Mouse (Mus musculus) heart, adult 2 months (tissue): ENCODE measurements around the gene Dcun1d4. TPM values are rescaled to one million over a fixed set of nuclear protein-coding genes. Genes with fewer than 3 reads are reported as not detected.
"Not testable (repeated sequence)": the region's sequence is repeated elsewhere in the genome, so short reads cannot be mapped to it uniquely, and the experiment has no call there.

Experiments used
- DNase-seq, 2 experiments: peaks; one replicate each; pipeline ENCODE4 v3.0.0; 2021
- H3K27ac ChIP-seq: fragments of 200-600 bp; 2 replicates; pipeline ENCODE4 v1.8.1; 2022
- H3K27me3 ChIP-seq: fragments of 200-500 bp; 2 replicates; pipeline ENCODE4 v1.6.1; 2012; ENCODE audit warnings: mild to moderate bottlenecking, low read length, inconsistent platforms, mixed read lengths; ENCODE audit not compliant: control insufficient read depth, insufficient read depth
- H3K36me3 ChIP-seq: fragments of 200-500 bp; 2 replicates; pipeline ENCODE4 v1.6.1; 2012; ENCODE audit warnings: low read length, inconsistent platforms; ENCODE audit not compliant: control insufficient read depth, insufficient read depth
- H3K4me1 ChIP-seq: fragments of 200-500 bp; 2 replicates; pipeline ENCODE4 v1.6.1; 2011; ENCODE audit warnings: low read length; ENCODE audit not compliant: control insufficient read depth, insufficient read depth
- H3K4me3 ChIP-seq: fragments of 200-600 bp; 2 replicates; pipeline ENCODE4 v1.8.1; 2022
- H3K79me2 ChIP-seq: fragments of 200-500 bp; replicated peaks from 2 replicates; pipeline ENCODE4 v1.6.1; 2012; ENCODE audit warnings: mild to moderate bottlenecking, inconsistent platforms, low read length, moderate library complexity, mixed read lengths; ENCODE audit not compliant: control insufficient read depth, insufficient read depth
- H3K9ac ChIP-seq: fragments of 200-500 bp; 2 replicates; pipeline ENCODE4 v1.6.1; 2012; ENCODE audit warnings: low read depth, mild to moderate bottlenecking, control low read depth, inconsistent platforms, low read length, mixed read lengths
- CTCF ChIP-seq: fragments of 200-600 bp; IDR thresholded peaks from 2 replicates; pipeline ENCODE4 v1.8.1; 2022; ENCODE audit warnings: antibody characterized with exemption, mild to moderate bottlenecking, moderate library complexity
- EP300 ChIP-seq: fragments of 200-500 bp; IDR thresholded peaks from 2 replicates; pipeline ENCODE4 v1.6.1; 2011; ENCODE audit warnings: low read depth, low read length, control low read depth; ENCODE audit not compliant: insufficient read depth
- POLR2A ChIP-seq: fragments of 200-500 bp; IDR thresholded peaks from 2 replicates; pipeline ENCODE4 v1.6.1; 2011; ENCODE audit warnings: mild to moderate bottlenecking, low read depth, low read length, control low read depth; ENCODE audit not compliant: insufficient read depth
- WGBS: fragments of 180-500 bp; shearing (Covaris S2); methylation state at CpG from one replicate; pipeline ENCODE4 v1.1.7; 2018; 5-methylcytosine and 5-hydroxymethylcytosine counted together
- intact Hi-C: fragments of 180-260 bp; cut with DNase I; formaldehyde crosslinking; loops from one replicate; pipeline ENCODE4 v1.15.1; 2025
- polyA plus RNA-seq: library from polyadenylated mRNA; depleted of rRNA; stranded (reverse); fragments of >200 nt; gene quantifications from 2 replicates; pipeline ENCODE4 v1.2.3, GENCODE M21; 2012
- total RNA-seq, 2 experiments: library from RNA; stranded (reverse); gene quantifications; 2 replicates each; pipeline ENCODE4 v1.2.3; 2021

Dcun1d4 gene
- total and polyA plus RNA-seq, 3 experiments: 4.7 to 17.4 (median 17.2) TPM

DNA sequence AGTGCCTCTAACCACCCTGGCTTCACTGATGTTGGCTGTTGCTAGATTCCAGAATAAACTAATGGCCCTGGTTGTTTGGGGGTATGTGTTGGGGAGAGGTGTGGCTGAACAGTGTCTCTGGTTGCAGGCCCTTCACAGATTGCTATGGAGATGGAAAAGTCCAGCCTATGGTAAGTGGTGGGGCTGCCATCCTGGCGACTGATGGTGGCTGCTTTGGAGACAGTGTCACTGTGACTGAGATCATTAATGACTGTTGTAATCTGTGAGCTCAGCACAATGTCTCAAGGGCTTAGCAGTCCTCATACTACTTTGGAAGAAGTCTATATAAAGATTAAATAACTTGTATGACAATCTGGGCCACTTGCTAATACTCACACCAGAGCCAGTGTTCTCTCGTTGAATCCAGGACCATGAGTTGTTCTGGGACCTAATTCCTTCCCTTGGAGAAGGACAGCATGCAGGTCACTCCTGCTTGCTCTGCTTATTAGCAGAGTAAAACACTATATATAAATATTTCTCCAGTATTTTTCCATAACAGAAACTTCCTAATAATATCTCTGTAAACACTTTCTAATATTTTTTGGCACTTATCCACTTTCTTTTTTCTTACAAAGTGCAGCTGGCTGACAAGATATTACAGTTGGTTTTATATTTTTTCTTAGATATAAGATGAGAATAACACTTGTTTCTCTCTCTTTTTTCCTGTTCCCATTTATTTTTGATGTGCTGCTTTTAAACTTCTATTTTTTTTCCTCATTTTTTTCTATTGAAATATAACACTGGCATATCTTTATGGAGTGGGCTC is 26.1 kb upstream of the Dcun1d4 start:
- intact Hi-C loops: no loop called here
- no peak for DNase-seq
- 52% methylated on average over 2 of the region's 2 CpGs for whole genome bisulfite sequencing

DNA sequence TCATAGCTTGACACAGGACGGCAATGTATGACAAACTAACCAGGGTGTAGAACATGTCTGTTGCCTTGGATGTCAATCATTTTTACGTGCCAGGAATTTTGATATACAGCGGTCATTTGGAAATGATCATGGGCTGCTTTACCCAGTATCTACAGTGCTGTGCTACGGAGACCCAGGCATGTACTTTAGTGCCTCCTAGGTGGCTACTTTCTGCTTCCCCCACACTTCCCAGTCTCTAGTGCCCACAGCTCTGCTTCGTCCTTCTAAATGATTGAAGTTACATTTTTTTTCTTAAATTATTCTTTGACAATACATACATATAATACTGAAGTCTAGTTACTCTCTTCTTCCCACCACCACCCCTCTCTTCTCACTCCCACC is 25.5 kb upstream of the Dcun1d4 start:
- Histone ChIP-seq H3K27ac (no peak overlapping the region), H3K27me3 (no peaks in the 10 kb centered on the region), H3K36me3 (no peaks in the 10 kb centered on the region), H3K79me2 (no peaks in the 10 kb centered on the region), H3K4me1 (no peaks in the 10 kb centered on the region), H3K9ac (no peak overlapping the region), H3K4me3 (no peak overlapping the region)
- no peak for TF ChIP-seq CTCF
- TF ChIP-seq POLR2A: no peak
- TF ChIP-seq EP300: no peak
- 63% methylated on average over 5 of the region's 5 CpGs for WGBS
- intact Hi-C loops: no loop called here
- no peak for DNase-seq

More for the DNA sequence above, 26.1 kb upstream of the Dcun1d4 start:
- Histone ChIP-seq H3K4me3 (no peak overlapping the region), H3K4me1 (no peaks in the 10 kb centered on the region), H3K9ac (no peak overlapping the region), H3K79me2 (no peaks in the 10 kb centered on the region), H3K36me3 (no peaks in the 10 kb centered on the region), H3K27me3 (no peaks in the 10 kb centered on the region), H3K27ac (no peak overlapping the region)
- TF ChIP-seq EP300: no peak
- TF ChIP-seq CTCF: no peak
- TF ChIP-seq POLR2A: no peak

DNA sequence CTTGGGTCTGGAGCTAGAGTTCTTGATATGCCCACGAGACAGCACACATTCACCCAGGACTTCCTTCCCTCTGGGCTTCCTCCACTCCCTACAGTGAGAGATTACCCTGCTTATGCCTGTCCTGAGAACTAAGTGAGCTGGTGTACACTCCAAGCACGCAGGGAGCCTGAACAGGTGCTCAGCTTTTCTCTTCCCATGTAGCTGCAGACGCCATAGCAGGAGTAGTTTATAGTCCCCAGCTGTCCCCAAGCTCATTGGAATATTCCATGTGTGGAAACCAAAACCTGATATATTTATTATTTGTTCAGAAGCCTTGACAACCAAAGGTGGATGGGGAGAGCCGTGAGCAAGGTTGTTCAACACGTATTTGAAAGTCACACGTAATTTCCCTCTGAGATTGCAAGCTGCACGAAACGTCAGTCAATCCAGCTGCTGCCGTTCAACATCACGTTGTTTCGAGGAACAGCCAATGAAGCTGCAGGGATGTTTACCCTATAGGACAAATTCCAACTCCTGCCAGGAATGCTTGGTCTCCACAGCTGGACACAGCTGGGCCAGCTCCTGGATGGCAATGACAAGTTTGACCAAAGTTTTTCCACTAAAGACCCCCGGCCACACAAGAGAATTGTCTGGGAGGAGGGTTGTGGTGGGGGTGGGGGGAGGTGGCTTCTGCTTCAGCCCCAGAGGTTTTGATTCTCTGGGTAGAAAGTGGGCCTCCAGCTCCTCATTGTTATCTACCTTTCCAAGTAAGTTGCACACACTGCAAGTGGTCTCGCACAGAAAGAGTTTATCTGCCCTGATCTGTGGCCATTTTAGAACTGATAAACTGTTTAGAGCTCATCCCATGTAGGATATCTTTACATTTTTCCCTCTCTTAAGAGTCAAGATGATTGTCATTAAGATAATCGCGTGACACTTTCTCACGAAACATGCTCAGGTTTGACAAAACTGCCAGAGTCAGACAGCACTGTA is 12.1 kb upstream of the Dcun1d4 start:
- H3K4me3 ChIP-seq: no peak overlapping the region
- no peaks in the 10 kb centered on the region for H3K27me3 ChIP-seq
- TF ChIP-seq POLR2A (no peak), EP300 (no peak), CTCF (no peak)
- DNase-seq: no peak
- no peak overlapping the region for H3K9ac ChIP-seq
- H3K27ac ChIP-seq: no peak overlapping the region
- H3K79me2 ChIP-seq: no peaks in the 10 kb centered on the region
- H3K4me1 ChIP-seq: no peaks in the 10 kb centered on the region
- no peaks in the 10 kb centered on the region for H3K36me3 ChIP-seq
- intact Hi-C loops: no loop called here
- WGBS: 71% methylated on average over 16 of the region's 16 CpGs

DNA sequence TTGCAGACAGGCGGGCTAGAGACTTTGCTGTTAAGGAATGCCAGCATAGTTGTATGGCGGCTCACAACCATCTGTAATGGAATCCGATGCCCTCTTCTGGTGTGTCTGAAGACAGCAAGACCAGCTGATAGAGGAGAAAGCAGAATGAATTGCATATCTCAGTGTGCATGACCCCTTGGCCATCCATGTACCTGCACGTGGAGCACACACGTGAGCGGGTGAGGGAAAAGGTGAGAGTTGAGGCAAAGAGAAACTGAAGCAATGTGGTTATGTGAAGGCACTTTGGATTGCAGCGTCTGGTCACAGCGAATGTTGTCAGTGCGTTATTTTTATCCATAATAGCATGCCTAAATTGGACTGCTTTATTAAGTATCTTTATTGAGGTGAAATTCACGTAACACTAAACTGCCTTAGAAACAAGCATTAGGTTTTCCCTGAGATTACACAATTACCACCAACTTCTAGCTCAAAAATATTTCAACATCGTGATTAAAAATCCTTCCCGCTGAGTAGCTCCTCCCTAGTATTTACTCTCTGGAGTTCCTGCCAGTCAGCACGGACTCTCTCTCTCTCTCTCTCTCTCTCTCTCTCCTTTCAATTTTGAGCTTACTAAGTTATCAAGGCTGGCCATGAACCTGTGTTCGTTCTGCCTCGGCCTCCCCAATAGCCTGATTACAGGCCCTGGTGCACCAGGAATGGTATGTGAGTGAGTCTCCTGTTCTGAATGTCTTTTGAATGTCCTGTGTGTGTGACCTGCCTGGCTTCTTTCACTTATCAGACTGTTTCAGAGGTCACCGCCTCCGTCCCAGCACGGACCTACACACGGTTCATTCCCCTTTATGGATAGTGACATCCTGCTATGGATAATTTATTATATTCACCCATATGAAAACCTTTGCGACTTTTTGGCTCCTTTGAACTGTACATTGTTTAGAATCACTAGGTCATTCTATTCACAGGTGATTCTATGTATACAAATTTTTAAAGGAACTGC is 6.1 kb upstream of the Dcun1d4 start:
- Histone ChIP-seq H3K27me3 (no peaks in the 10 kb centered on the region), H3K36me3 (no peaks in the 10 kb centered on the region), H3K9ac (no peak overlapping the region), H3K4me3 (no peak overlapping the region), H3K27ac (no peak overlapping the region), H3K79me2 (no peaks in the 10 kb centered on the region), H3K4me1 (no peaks in the 10 kb centered on the region; the same call in 1 of the 2 replicates)
- intact Hi-C loops: no loop called here
- DNase-seq: no peak
- 66% methylated on average over 20 of the region's 20 CpGs for WGBS
- TF ChIP-seq CTCF (0 out of 2 replicates have a peak, but pooled peaks have one; percentile 11), POLR2A (no peak)

DNA sequence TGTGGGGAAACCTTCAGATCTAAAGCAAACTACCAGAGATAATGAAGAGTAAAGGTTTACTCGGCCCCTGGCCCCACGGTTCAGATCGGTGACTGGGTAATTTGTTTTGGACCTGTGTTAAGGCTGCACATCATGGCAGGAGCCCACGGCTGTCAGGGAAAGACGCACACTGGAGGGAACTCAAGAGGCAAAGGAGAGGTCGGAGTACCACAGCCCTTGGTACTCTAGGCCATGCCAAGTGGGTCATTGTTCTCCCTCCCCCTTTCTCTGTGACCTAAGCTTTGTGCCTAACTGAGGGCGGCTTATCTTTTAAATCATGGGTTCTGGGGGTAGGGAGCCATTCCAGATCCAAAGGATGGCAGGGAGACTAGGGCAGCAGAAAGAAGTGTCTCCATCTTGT is 601 bp downstream of the Dcun1d4 start:
- TF ChIP-seq POLR2A (no peak), CTCF (no peak), EP300 (no peak)
- no peak for DNase-seq
- 86% methylated on average over 7 of the region's 7 CpGs for WGBS

GRCm38 (mm10) chr5:73482381-73482780 is 1.6 kb downstream of the Dcun1d4 start:
- H3K27me3 ChIP-seq, H3K27ac ChIP-seq, H3K4me3 ChIP-seq, H3K36me3 ChIP-seq, H3K79me2 ChIP-seq, H3K9ac ChIP-seq, H3K4me1 ChIP-seq, DNase-seq: not testable (repeated sequence)
- intact Hi-C loops: loop anchor here (10.0 kb wide), 1 partner anchor 568 kb away; the partner anchor contains the start of gene Slain2
- 63% methylated on average over 1 of the region's 1 CpGs for WGBS

More for the DNA sequence above, 601 bp downstream of the Dcun1d4 start:
- Histone ChIP-seq H3K79me2 (no peaks in the 10 kb centered on the region), H3K9ac (no peak overlapping the region), H3K27ac (no peak overlapping the region), H3K27me3 (no peaks in the 10 kb centered on the region), H3K4me3 (no peak overlapping the region), H3K4me1 (no peaks in the 10 kb centered on the region), H3K36me3 (no peaks in the 10 kb centered on the region)
- intact Hi-C loops: loop anchor here (10.0 kb wide), 1 partner anchor 567 kb away; the partner anchor contains the start of gene Slain2
